Mouse (Mus musculus): ENCODE results near the gene Cluh. TPM values are rescaled to one million over a fixed set of nuclear protein-coding genes. Genes with fewer than 3 reads are reported as not detected.

Cluh gene
- 33.4 TPM for polyA plus RNA-seq (2017; shearing (Covaris generic))

GRCm38 (mm10) chr11:74649095-74649646, at the start of gene Cluh:
Gene Cluh, plus strand, starts transcription at chr11:74649495.

GRCm38 (mm10) chr11:74610545-74611176, 38.6 kb upstream of the Cluh start, which contains the start of gene Rap1gap2:
Gene Rap1gap2, minus strand, starts transcription at chr11:74610915.

GRCm38 (mm10) chr11:74619201-74619955, 29.9 kb upstream of the Cluh start, which contains the start of gene Ccdc92b:
Gene Ccdc92b, plus strand, starts transcription at chr11:74619605.

Other genes starting within 250 kb of the Cluh start
- 2.1 TPM for gene Rap1gap2, start 38.6 kb upstream of the Cluh start, polyA plus RNA-seq (2017; shearing (Covaris generic))
- not detected for gene Ccdc92b, start 29.9 kb upstream of the Cluh start, polyA plus RNA-seq (2017; shearing (Covaris generic))
- 82.8 TPM for gene Pafah1b1, start 75.2 kb downstream of the Cluh start, polyA plus RNA-seq (2017; shearing (Covaris generic))
- gene Mettl16, start 121.3 kb downstream of the Cluh start, polyA plus RNA-seq (2017; shearing (Covaris generic)) = 39.5 TPM
- gene Mnt, start 181.4 kb downstream of the Cluh start, polyA plus RNA-seq (2017; shearing (Covaris generic)) = 10.3 TPM
- gene Sgsm2, start 247.6 kb downstream of the Cluh start, polyA plus RNA-seq (2017; shearing (Covaris generic)) = 4.8 TPM
- gene Tsr1, start 248.6 kb downstream of the Cluh start, polyA plus RNA-seq (2017; shearing (Covaris generic)) = 55.7 TPM